Mouse (Mus musculus) MEL (cell line): ENCODE data around the gene Olfr1019. TPM values are rescaled to one million over a fixed set of nuclear protein-coding genes. Genes with fewer than 3 reads are reported as not detected.

ENCODE experiments used
- polyA plus RNA-seq, 2 experiments: library from polyadenylated mRNA; stranded (reverse) in 1 of 2; unstranded in 1 of 2; fragments of >175 nt in 1 of 2; fragments of >200 nt in 1 of 2; gene quantifications; 2 replicates each; pipeline versions ENCODE4 v1.2.1 to v1.2.4; 2012; ENCODE audit warnings: low replicate concordance in 2 of 2, low read depth in 1 of 2; ENCODE audit not compliant: insufficient read length in 2 of 2, insufficient read depth in 1 of 2, missing spikeins in 1 of 2
- total RNA-seq: library from RNA; depleted of rRNA; stranded (reverse); fragments of 300-350 nt; gene quantifications from 2 replicates; pipeline ENCODE4 v1.2.3, GENCODE M21; 2012; rRNA removed

Gene Olfr1019
- total and polyA plus RNA-seq, 3 experiments: not detected

Other genes starting within 250 kb of the Olfr1019 start
- gene Olfr1000, start 233.6 kb downstream of the Olfr1019 start, total RNA-seq: not detected in 2 replicates
- not detected for gene Olfr1000, start 233.6 kb downstream of the Olfr1019 start, polyA plus RNA-seq
- not detected in 2 replicates for gene Olfr1002, start 194.8 kb downstream of the Olfr1019 start, total RNA-seq
- not detected for gene Olfr1002, start 194.8 kb downstream of the Olfr1019 start, polyA plus RNA-seq
- gene Olfr154, start 181.0 kb downstream of the Olfr1019 start, total RNA-seq: not detected in 2 replicates
- gene Olfr154, start 181.0 kb downstream of the Olfr1019 start, polyA plus RNA-seq: not detected
- not detected in 2 replicates for gene Olfr1006, start 166.7 kb downstream of the Olfr1019 start, total RNA-seq
- gene Olfr1006, start 166.7 kb downstream of the Olfr1019 start, polyA plus RNA-seq: not detected
- gene Olfr1008, start 156.1 kb downstream of the Olfr1019 start, total RNA-seq: not detected in 2 replicates
- not detected for gene Olfr1008, start 156.1 kb downstream of the Olfr1019 start, polyA plus RNA-seq
- gene Olfr1009, start 130.1 kb downstream of the Olfr1019 start, total RNA-seq: not detected in 2 replicates
- gene Olfr1009, start 130.1 kb downstream of the Olfr1019 start, polyA plus RNA-seq: not detected
- gene Olfr1012, start 82.7 kb downstream of the Olfr1019 start, total RNA-seq: not detected in 2 replicates
- gene Olfr1012, start 82.7 kb downstream of the Olfr1019 start, polyA plus RNA-seq: not detected
- gene Olfr1013, start 78.4 kb downstream of the Olfr1019 start, total RNA-seq: not detected in 2 replicates
- not detected for gene Olfr1013, start 78.4 kb downstream of the Olfr1019 start, polyA plus RNA-seq
- gene Olfr1014, start 72.8 kb downstream of the Olfr1019 start, total RNA-seq: not detected in 2 replicates
- gene Olfr1014, start 72.8 kb downstream of the Olfr1019 start, polyA plus RNA-seq: not detected
- gene Olfr1015, start 63.5 kb downstream of the Olfr1019 start, total RNA-seq: not detected in 2 replicates
- gene Olfr1015, start 63.5 kb downstream of the Olfr1019 start, polyA plus RNA-seq: not detected
- not detected in 2 replicates for gene Olfr1016, start 42.9 kb downstream of the Olfr1019 start, total RNA-seq
- gene Olfr1016, start 42.9 kb downstream of the Olfr1019 start, polyA plus RNA-seq: not detected
- gene Olfr1018, start 27.0 kb downstream of the Olfr1019 start, total RNA-seq: not detected in 2 replicates
- gene Olfr1018, start 27.0 kb downstream of the Olfr1019 start, polyA plus RNA-seq: not detected
- not detected in 2 replicates for gene Olfr1020, start 1.5 kb upstream of the Olfr1019 start, total RNA-seq
- gene Olfr1020, start 1.5 kb upstream of the Olfr1019 start, polyA plus RNA-seq: not detected
- not detected in 2 replicates for gene Olfr1022, start 23.1 kb upstream of the Olfr1019 start, total RNA-seq
- gene Olfr1022, start 23.1 kb upstream of the Olfr1019 start, polyA plus RNA-seq: not detected
- gene Olfr1023, start 40.2 kb upstream of the Olfr1019 start, total RNA-seq: not detected in 2 replicates
- not detected for gene Olfr1023, start 40.2 kb upstream of the Olfr1019 start, polyA plus RNA-seq
- not detected in 2 replicates for gene Olfr1024, start 59.6 kb upstream of the Olfr1019 start, total RNA-seq
- not detected for gene Olfr1024, start 59.6 kb upstream of the Olfr1019 start, polyA plus RNA-seq
- not detected in 2 replicates for gene Olfr1025-ps1, start 69.7 kb upstream of the Olfr1019 start, total RNA-seq
- gene Olfr1025-ps1, start 69.7 kb upstream of the Olfr1019 start, polyA plus RNA-seq: not detected
- gene Olfr1026, start 76.1 kb upstream of the Olfr1019 start, total RNA-seq: not detected in 2 replicates
- gene Olfr1026, start 76.1 kb upstream of the Olfr1019 start, polyA plus RNA-seq: not detected
- not detected in 2 replicates for gene Olfr1028, start 105.0 kb upstream of the Olfr1019 start, total RNA-seq
- not detected for gene Olfr1028, start 105.0 kb upstream of the Olfr1019 start, polyA plus RNA-seq
- not detected in 2 replicates for gene Olfr1029, start 128.4 kb upstream of the Olfr1019 start, total RNA-seq
- gene Olfr1029, start 128.4 kb upstream of the Olfr1019 start, polyA plus RNA-seq: not detected
- not detected in 2 replicates for gene Olfr1030, start 133.8 kb upstream of the Olfr1019 start, total RNA-seq
- not detected for gene Olfr1030, start 133.8 kb upstream of the Olfr1019 start, polyA plus RNA-seq
- gene Olfr1031, start 144.8 kb upstream of the Olfr1019 start, total RNA-seq: not detected in 2 replicates
- not detected for gene Olfr1031, start 144.8 kb upstream of the Olfr1019 start, polyA plus RNA-seq
- gene Olfr1032, start 160.1 kb upstream of the Olfr1019 start, total RNA-seq: not detected in 2 replicates
- gene Olfr1032, start 160.1 kb upstream of the Olfr1019 start, polyA plus RNA-seq: not detected
- not detected in 2 replicates for gene Olfr1033, start 175.2 kb upstream of the Olfr1019 start, total RNA-seq
- gene Olfr1033, start 175.2 kb upstream of the Olfr1019 start, polyA plus RNA-seq: not detected
- gene Olfr1034, start 200.4 kb upstream of the Olfr1019 start, total RNA-seq: not detected in 2 replicates
- not detected for gene Olfr1034, start 200.4 kb upstream of the Olfr1019 start, polyA plus RNA-seq
- not detected in 2 replicates for gene Olfr1036, start 228.5 kb upstream of the Olfr1019 start, total RNA-seq
- gene Olfr1036, start 228.5 kb upstream of the Olfr1019 start, polyA plus RNA-seq: not detected
- not detected in 2 replicates for gene Olfr1037, start 241.9 kb upstream of the Olfr1019 start, total RNA-seq
- not detected for gene Olfr1037, start 241.9 kb upstream of the Olfr1019 start, polyA plus RNA-seq